Mouse (Mus musculus) E14TG2a.4 (cell line): ENCODE measurements around the gene Galnt12.

Experiments used
- H3K27me3 ChIP-seq: 2 replicates; pipeline ENCODE4 v1.6.1; 2014; ENCODE audit warnings: low read length, control low read depth; ENCODE audit not compliant: insufficient read depth
- H3K36me3 ChIP-seq: 2 replicates; pipeline ENCODE4 v1.6.1; 2014; ENCODE audit warnings: low read length, control low read depth; ENCODE audit not compliant: insufficient read depth
- H3K4me1 ChIP-seq: replicated peaks from 2 replicates; pipeline ENCODE4 v1.6.1; 2014; ENCODE audit warnings: low read depth, low read length, control low read depth
- H3K4me3 ChIP-seq: replicated peaks from 2 replicates; pipeline ENCODE4 v1.5.1; 2014; ENCODE audit warnings: mild to moderate bottlenecking, low read length
- H3K9me3 ChIP-seq: 2 replicates; pipeline ENCODE4 v1.6.1; 2014; ENCODE audit warnings: low read length, control low read depth
- CTCF ChIP-seq: conservative IDR thresholded peaks from 2 replicates; pipeline ENCODE4 v1.5.1; 2014; ENCODE audit warnings: low read length
- NANOG ChIP-seq: IDR thresholded peaks from 2 replicates; pipeline ENCODE4 v1.6.1; 2014; ENCODE audit warnings: borderline replicate concordance, low read length, mixed read lengths
- POU5F1 ChIP-seq: IDR thresholded peaks from 2 replicates; pipeline ENCODE4 v1.6.1; 2014; ENCODE audit warnings: low read length, borderline replicate concordance

The Galnt12 gene

GRCm38 (mm10) chr4:47124140-47124711, 32.5 kb downstream of the Galnt12 start:
- no peaks in the 10 kb centered on the region for H3K36me3 ChIP-seq
- peaks cover 12% of the 10 kb centered on the region for H3K9me3 ChIP-seq
- TF ChIP-seq CTCF (no peak), NANOG (no peak), POU5F1 (no peak)
- peaks cover 27% of the 10 kb centered on the region for H3K4me1 ChIP-seq
- no peak overlapping the region for H3K4me3 ChIP-seq
- H3K27me3 ChIP-seq = peaks cover 2% of the 10 kb centered on the region

GRCm38 (mm10) chr4:47128515-47128914, 36.8 kb downstream of the Galnt12 start:
- TF ChIP-seq CTCF (no peak), POU5F1 (no peak), NANOG (no peak)
- Histone ChIP-seq H3K9me3 (peaks cover 12% of the 10 kb centered on the region), H3K27me3 (peaks cover 21% of the 10 kb centered on the region), H3K36me3 (no peaks in the 10 kb centered on the region), H3K4me3 (no peak overlapping the region), H3K4me1 (peaks cover 43% of the 10 kb centered on the region)

- TF ChIP-seq POU5F1 (no peak), CTCF (no peak), NANOG (no peak)
- peaks cover 33% of the 10 kb centered on the region for H3K4me1 ChIP-seq
- H3K27me3 ChIP-seq = peaks cover 21% of the 10 kb centered on the region
- no peaks in the 10 kb centered on the region for H3K36me3 ChIP-seq
- peaks cover 12% of the 10 kb centered on the region for H3K9me3 ChIP-seq
- H3K4me3 ChIP-seq = no peak overlapping the region
Measured at GRCm38 (mm10) chr4:47129572-47129971, 37.9 kb downstream of the Galnt12 start.

GRCm38 (mm10) chr4:47130111-47131050, 38.7 kb downstream of the Galnt12 start:
- peaks cover 21% of the 10 kb centered on the region for H3K27me3 ChIP-seq
- H3K36me3 ChIP-seq = no peaks in the 10 kb centered on the region
- peaks cover 30% of the 10 kb centered on the region for H3K4me1 ChIP-seq
- no peak overlapping the region for H3K4me3 ChIP-seq
- H3K9me3 ChIP-seq = peaks cover 12% of the 10 kb centered on the region
- TF ChIP-seq NANOG (no peak), CTCF (no peak), POU5F1 (no peak)

- no peak overlapping the region for H3K4me3 ChIP-seq
- peaks cover 30% of the 10 kb centered on the region for H3K4me1 ChIP-seq
- H3K9me3 ChIP-seq = peaks cover 5% of the 10 kb centered on the region
- TF ChIP-seq POU5F1 (no peak), CTCF (no peak), NANOG (no peak)
- peaks cover 20% of the 10 kb centered on the region for H3K27me3 ChIP-seq
- H3K36me3 ChIP-seq = no peaks in the 10 kb centered on the region
Measured at GRCm38 (mm10) chr4:47131931-47132330, 40.2 kb downstream of the Galnt12 start.

GRCm38 (mm10) chr4:47132413-47132812, 40.7 kb downstream of the Galnt12 start:
- no peak overlapping the region for H3K4me3 ChIP-seq
- no peaks in the 10 kb centered on the region for H3K36me3 ChIP-seq
- H3K9me3 ChIP-seq = peaks cover under 1% of the 10 kb centered on the region; the same call in 1 of the 2 replicates
- H3K27me3 ChIP-seq = peaks cover 22% of the 10 kb centered on the region
- TF ChIP-seq POU5F1 (no peak), CTCF (no peak), NANOG (no peak)
- peaks cover 30% of the 10 kb centered on the region for H3K4me1 ChIP-seq

GRCm38 (mm10) chr4:47136699-47137101, 45.0 kb downstream of the Galnt12 start:
- H3K4me3 ChIP-seq = no peak overlapping the region
- H3K9me3 ChIP-seq = no peaks in the 10 kb centered on the region
- peaks cover 31% of the 10 kb centered on the region for H3K27me3 ChIP-seq
- no peaks in the 10 kb centered on the region for H3K36me3 ChIP-seq
- TF ChIP-seq NANOG (no peak), POU5F1 (no peak), CTCF (no peak)
- peaks cover 13% of the 10 kb centered on the region for H3K4me1 ChIP-seq

- Histone ChIP-seq H3K4me1 (peaks cover 13% of the 10 kb centered on the region), H3K4me3 (no peak overlapping the region), H3K9me3 (no peaks in the 10 kb centered on the region), H3K27me3 (peaks cover 26% of the 10 kb centered on the region), H3K36me3 (no peaks in the 10 kb centered on the region)
- TF ChIP-seq NANOG (no peak), CTCF (no peak), POU5F1 (no peak)
Measured at GRCm38 (mm10) chr4:47137479-47137878, 45.8 kb downstream of the Galnt12 start.
